Mouse (Mus musculus) liver, adult 2 months (tissue): ENCODE data around the gene Gm45753. TPM values are rescaled to one million over a fixed set of nuclear protein-coding genes. Genes with fewer than 3 reads are reported as not detected.

Experiments
- DNase-seq: peaks from one replicate; pipeline ENCODE4 v3.0.0-alpha.2; 2011; ENCODE audit warnings: low read depth, low spot score; ENCODE audit errors: extremely low read depth
- H3K27ac ChIP-seq: fragments of 200-500 bp; replicated peaks from 2 replicates; pipeline ENCODE4 v1.5.1; 2012; ENCODE audit warnings: low read depth, mild to moderate bottlenecking, control low read depth, inconsistent platforms, low read length; ENCODE audit not compliant: insufficient read depth
- H3K27me3 ChIP-seq: fragments of 200-500 bp; 2 replicates; pipeline ENCODE4 v1.6.1; 2012; ENCODE audit warnings: mild to moderate bottlenecking, moderate library complexity, low read length, inconsistent platforms; ENCODE audit not compliant: control insufficient read depth, insufficient read depth
- H3K36me3 ChIP-seq: fragments of 200-500 bp; 2 replicates; pipeline ENCODE4 v1.6.1; 2012; ENCODE audit warnings: low read length, inconsistent platforms; ENCODE audit not compliant: control insufficient read depth, insufficient read depth
- H3K4me1 ChIP-seq: fragments of 200-500 bp; 2 replicates; pipeline ENCODE4 v1.6.1; 2011; ENCODE audit warnings: low read length; ENCODE audit not compliant: control insufficient read depth, insufficient read depth
- H3K4me3 ChIP-seq: fragments of 200-500 bp; 2 replicates; pipeline ENCODE4 v1.5.1; 2011; ENCODE audit warnings: low read depth, mild to moderate bottlenecking, control low read depth, low read length, moderate library complexity; ENCODE audit not compliant: insufficient read depth
- H3K79me2 ChIP-seq: fragments of 200-500 bp; 2 replicates; pipeline ENCODE4 v1.6.1; 2012; ENCODE audit warnings: inconsistent platforms, mild to moderate bottlenecking, low read length, moderate library complexity; ENCODE audit not compliant: control insufficient read depth, insufficient read depth
- H3K9ac ChIP-seq: fragments of 200-500 bp; 2 replicates; pipeline ENCODE4 v1.6.1; 2012; ENCODE audit warnings: low read depth, mild to moderate bottlenecking, control low read depth, inconsistent platforms, low read length
- CTCF ChIP-seq: fragments of 200-500 bp; IDR thresholded peaks from 2 replicates; pipeline ENCODE4 v1.5.1; 2011; ENCODE audit warnings: low read depth, low read length, control low read depth
- POLR2A ChIP-seq: fragments of 200-500 bp; IDR thresholded peaks from 2 replicates; pipeline ENCODE4 v1.6.1; 2011; ENCODE audit warnings: low read length, control low read depth; ENCODE audit not compliant: insufficient read depth; ENCODE audit errors: extremely low read depth
- WGBS: fragments of 180-500 bp; shearing (Covaris S2); methylation state at CpG from one replicate; pipeline ENCODE4 v1.1.7; 2018; 5-methylcytosine and 5-hydroxymethylcytosine counted together
- polyA plus RNA-seq: library from polyadenylated mRNA; depleted of rRNA; stranded (reverse); fragments of >200 nt; gene quantifications from 2 replicates; pipeline ENCODE4 v1.2.3, GENCODE M21; 2012
- total RNA-seq: library from RNA; depleted of rRNA; stranded (reverse); fragments of >200 nt; gene quantifications from 2 replicates; pipeline ENCODE4 v1.2.3, GENCODE M21; 2014

Gene Gm45753
- total and polyA plus RNA-seq, 2 experiments = 0.24 to 0.37 TPM

- H3K36me3 ChIP-seq = peaks cover 10% of the 10 kb centered on the region
- TF ChIP-seq CTCF = no peak
- no peak for TF ChIP-seq POLR2A
- H3K27me3 ChIP-seq = no peaks in the 10 kb centered on the region
- H3K79me2 ChIP-seq = peaks cover 3% of the 10 kb centered on the region; the same call in 1 of the 2 replicates
- H3K4me3 ChIP-seq = peak within 1 kb of the TSS; percentile 80
- peak within 1 kb of the TSS; percentile 67 for H3K9ac ChIP-seq
- WGBS = 20% methylated on average over 10 of the region's 10 CpGs
- peak; percentile 96 for DNase-seq
- peak within 1 kb of the TSS; percentile 95 for H3K27ac ChIP-seq
- H3K4me1 ChIP-seq = peaks cover 33% of the 10 kb centered on the region
These were observed 46.3 kb downstream of the Gm45753 start, which contains the start of gene F11 for GRCm38 (mm10) chr8:45261920-45262319. Gene F11 (minus strand): TSS chr8:45262031.

DNA sequence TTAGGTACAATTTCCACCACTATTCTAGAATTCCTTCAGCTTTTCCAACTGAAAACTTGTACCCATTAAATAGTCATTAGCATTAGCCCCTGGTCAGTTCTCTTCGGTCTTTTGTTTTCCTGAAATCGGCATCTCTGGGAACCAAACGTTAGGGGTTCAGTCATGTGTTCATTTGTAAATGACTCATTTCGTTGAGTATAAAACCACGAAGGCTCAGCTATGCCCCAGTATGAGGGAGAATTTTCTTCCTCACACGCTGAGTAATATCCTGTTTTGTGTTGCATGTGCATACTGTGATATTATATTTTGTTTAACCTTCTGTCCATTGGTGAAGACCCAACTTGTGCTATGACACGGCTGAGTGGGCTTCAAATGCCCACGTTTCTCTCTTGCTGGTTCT, 49.8 kb downstream of the Gm45753 start:
- no peak overlapping the region for H3K27ac ChIP-seq
- H3K4me1 ChIP-seq = peaks cover 24% of the 10 kb centered on the region
- no peak overlapping the region for H3K9ac ChIP-seq
- DNase-seq = no peak
- no peaks in the 10 kb centered on the region for H3K27me3 ChIP-seq
- H3K4me3 ChIP-seq = no peak overlapping the region
- 83% methylated on average over 8 of the region's 8 CpGs for WGBS
- TF ChIP-seq CTCF (no peak), POLR2A (no peak)
- H3K79me2 ChIP-seq = peaks cover 3% of the 10 kb centered on the region; the same call in 1 of the 2 replicates
- H3K36me3 ChIP-seq = peaks cover 16% of the 10 kb centered on the region

DNA sequence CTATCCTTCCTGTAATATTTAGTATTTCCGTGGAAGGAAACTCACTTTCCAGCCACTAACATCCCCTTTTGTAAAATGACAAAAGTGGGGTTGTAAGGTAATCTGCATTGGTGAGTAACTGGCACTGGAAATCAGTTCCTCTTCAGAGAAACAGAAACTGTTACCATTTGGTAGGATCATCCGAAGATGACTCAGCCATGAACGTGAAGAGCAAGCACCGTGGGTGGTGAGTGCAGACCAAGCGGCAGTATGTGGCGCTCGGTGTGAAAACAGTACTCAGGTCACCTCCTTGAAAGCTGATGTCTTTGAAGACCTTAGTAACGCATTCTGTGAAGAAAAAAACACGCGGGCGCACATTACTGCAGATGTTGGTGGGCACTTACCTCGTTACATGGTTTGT, 53.2 kb downstream of the Gm45753 start:
- peak overlapping the region; percentile 33 for H3K27ac ChIP-seq
- no peaks in the 10 kb centered on the region for H3K27me3 ChIP-seq
- no peak for DNase-seq
- WGBS = 78% methylated on average over 12 of the region's 12 CpGs
- peaks cover 15% of the 10 kb centered on the region for H3K4me1 ChIP-seq
- TF ChIP-seq POLR2A = no peak
- no peak for TF ChIP-seq CTCF
- H3K9ac ChIP-seq = no peak overlapping the region
- peaks cover 34% of the 10 kb centered on the region for H3K36me3 ChIP-seq
- H3K79me2 ChIP-seq = peaks cover 3% of the 10 kb centered on the region; the same call in 1 of the 2 replicates
- H3K4me3 ChIP-seq = no peak overlapping the region

DNA sequence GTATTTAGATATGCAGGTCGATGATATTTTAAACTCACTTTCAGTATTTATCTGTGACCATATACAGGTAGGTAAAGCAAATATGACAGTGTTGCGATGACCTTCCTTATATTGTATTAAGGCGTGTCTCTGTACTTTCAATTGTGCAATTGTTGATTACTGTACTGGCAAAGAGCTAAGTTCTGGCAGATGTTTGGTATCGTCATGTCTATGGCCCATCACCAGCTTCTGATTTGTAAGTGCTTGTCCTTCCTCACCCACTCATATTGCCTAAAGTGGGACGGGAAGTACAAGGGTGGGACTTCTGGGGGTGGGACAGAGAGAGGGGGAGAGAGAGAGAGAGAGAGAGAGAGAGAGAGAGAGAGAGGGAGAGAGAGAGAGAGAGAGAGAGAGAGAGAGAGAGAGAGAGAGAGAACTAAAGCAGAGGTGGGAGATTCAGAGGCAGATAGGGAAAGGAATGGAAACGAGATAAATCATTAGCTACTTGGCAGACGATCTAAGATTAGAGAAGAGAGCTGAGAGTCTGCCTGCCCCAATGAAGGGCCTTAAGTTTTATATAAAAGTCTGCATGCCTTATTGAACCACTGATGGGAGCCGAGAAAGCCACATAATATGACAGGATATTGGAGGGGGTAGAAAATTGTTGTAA, 53.9 kb downstream of the Gm45753 start:
- Histone ChIP-seq H3K4me3 (no peak overlapping the region), H3K9ac (no peak overlapping the region), H3K79me2 (peaks cover under 1% of the 10 kb centered on the region; the same call in 1 of the 2 replicates), H3K27ac (peak overlapping the region; percentile 33), H3K4me1 (peaks cover 14% of the 10 kb centered on the region), H3K36me3 (peaks cover 38% of the 10 kb centered on the region), H3K27me3 (no peaks in the 10 kb centered on the region)
- WGBS = 18% methylated on average over 8 of the region's 8 CpGs
- TF ChIP-seq CTCF (no peak), POLR2A (no peak)
- peak; percentile 98 for DNase-seq

- Histone ChIP-seq H3K27me3 (no peaks in the 10 kb centered on the region), H3K79me2 (no peaks in the 10 kb centered on the region; the same call in 1 of the 2 replicates), H3K27ac (peak overlapping the region; percentile 86), H3K36me3 (peaks cover 38% of the 10 kb centered on the region), H3K9ac (no peak overlapping the region), H3K4me1 (peaks cover 14% of the 10 kb centered on the region), H3K4me3 (no peak overlapping the region)
- no peak for TF ChIP-seq CTCF
- TF ChIP-seq POLR2A = no peak
- WGBS = 53% methylated on average over 1 of the region's 1 CpGs
- peak; percentile 60 for DNase-seq
These were observed 54.7 kb downstream of the Gm45753 start for GRCm38 (mm10) chr8:45253586-45253985.

DNA sequence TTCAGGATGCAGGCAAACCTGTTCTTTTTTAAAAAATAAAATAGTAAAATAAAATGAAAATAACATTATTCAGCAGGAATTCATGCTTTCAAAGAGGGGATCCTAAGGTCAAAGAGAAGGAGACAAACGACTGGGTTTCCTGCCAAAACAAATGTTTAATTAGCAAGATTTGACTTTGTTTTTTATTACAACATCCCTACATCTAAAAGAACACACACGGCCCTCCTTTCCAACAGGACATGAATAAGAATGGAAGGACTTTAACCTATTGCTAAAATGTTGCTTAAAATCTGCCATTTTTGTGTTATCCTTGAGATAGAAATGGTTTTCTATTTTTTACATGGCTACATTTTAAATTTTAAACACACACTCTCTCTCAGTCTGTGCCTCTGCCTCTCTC, 55.2 kb downstream of the Gm45753 start:
- DNase-seq = peak; percentile 96
- Histone ChIP-seq H3K4me3 (no peak overlapping the region), H3K9ac (no peak overlapping the region), H3K36me3 (peaks cover 38% of the 10 kb centered on the region), H3K27ac (peak overlapping the region; percentile 86), H3K27me3 (no peaks in the 10 kb centered on the region), H3K4me1 (peaks cover 14% of the 10 kb centered on the region), H3K79me2 (no peaks in the 10 kb centered on the region; the same call in 1 of the 2 replicates)
- TF ChIP-seq POLR2A = no peak
- no peak for TF ChIP-seq CTCF
- 3% methylated on average over 2 of the region's 2 CpGs for WGBS
